Mouse (Mus musculus): ENCODE measurements at regions not wholly inside any gene's neighbourhood (a gene's known extent, or its start where the extent isn't known, plus 50 kb on each side); places are given as distances from the start of the nearest gene placed in this dataset.

DNA sequence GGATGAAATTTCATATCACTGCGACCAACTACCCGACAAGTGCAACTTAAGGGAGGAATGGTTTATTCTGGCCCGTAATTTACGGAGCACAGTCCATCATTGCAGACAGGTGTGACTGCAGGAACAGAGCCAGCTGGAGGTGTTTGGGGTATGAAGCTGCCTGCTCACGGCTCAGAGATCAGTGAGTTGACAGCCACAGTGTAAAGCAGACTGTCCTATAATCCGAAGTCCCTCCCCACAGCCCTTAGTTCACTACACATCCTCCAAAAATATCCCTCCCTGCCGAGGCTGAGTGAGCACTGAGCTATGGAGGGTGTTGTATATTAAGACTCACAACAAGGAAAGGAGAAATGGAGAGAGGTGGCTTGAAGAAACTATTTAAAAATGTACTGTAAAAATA is 88.0 kb upstream of the Ednrb start:
- DNase-seq (ENCODE audit: low read depth), result no peak

DNA sequence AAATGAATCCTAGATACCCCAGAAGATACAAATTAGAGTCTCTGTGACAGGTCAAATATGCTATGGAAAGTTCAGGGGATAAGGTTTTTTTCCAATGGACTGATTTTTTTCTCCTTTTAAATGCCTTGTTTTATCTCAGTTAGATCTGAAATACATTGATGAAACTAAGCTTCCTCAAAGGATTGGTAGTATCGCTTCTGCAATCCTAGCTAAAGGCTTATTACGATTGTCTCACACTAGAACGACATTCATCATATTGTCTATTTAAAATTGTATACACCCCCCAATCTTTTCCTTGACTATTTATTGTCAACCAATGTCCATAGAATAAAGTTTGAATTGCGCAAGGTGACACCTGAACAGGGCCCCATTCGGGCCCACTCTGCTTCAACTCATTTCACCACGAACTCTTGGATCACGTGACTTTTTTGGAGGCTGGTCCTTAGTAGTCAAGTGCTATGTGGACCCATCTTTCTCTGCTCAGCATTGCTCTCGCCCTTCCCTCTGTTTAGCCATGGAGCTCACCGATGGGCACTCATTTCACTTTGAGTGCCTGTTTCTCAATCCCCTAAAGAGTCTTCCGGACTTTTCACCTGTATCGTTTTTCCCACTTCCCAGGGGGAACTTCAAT is 85.6 kb upstream of the Ednrb start:
- no peak for DNase-seq (ENCODE audit: low read depth)

DNA sequence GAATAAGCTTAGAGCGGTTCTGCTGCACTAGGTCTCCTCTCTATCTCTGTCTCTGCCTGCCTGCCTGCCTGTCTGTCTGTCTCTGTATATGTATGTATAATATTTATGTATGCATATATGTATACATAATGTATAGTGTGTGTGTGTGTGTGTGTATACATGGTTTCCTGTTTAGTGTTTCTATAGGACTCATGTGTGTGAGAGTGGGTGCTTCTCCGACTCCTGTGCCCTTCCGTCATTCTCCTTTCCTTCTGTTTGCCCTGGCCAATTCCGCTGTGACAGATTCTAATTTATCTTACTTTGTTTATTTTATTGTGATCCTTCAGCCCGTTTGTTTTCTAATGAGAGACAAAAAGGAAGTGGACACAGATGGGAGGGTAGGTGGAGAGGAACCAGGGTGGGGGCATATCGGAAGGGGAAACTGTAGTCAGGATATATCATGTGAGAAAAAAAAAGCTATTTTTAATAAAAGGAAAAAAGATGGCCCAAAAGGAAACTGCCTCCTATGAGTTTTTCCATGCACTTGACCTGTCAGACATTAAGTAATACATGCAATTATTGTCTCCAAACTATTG is 85.0 kb upstream of the Ednrb start:
- no peak for DNase-seq (ENCODE audit: low read depth)

DNA sequence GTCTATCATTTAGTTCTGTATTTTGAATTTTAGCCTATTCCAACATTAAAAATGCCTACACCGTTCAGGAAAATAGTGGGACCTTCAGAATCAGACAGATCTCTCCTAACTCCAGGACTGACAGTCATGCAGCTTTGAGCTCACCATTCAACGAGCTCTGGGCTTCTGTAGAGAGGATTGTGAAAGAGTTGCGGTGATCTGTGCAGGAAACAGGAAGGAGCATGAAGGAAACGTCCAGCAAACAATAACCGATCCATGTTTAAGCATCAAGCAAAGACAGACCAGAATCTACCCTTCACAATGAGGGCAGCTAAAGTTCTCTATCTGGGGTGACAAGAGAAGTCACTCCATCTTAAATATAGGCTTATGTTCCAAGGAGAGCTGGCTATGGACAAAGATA is 76.0 kb upstream of the Ednrb start:
- DNase-seq (ENCODE audit: low read depth), result no peak

DNA sequence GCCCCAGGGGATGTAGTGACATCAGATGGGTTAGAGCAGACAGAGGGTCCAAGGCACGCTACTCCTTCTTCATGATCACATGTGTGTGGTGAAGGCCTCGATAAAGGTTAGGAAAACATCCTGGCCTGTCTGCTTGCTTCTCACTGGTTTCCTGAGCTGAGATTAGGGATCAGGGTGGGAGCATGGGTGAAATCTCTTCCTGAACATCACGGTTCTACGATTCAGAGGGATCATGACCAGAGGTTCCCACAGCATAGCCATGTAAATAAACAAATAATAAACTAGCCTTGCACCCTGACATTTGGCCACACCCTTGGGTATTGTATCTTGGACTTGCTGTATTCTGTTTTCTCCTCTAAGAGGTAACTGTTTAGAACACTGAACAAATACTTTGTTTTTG is 75.2 kb upstream of the Ednrb start:
- DNase-seq (ENCODE audit: low read depth), result no peak

DNA sequence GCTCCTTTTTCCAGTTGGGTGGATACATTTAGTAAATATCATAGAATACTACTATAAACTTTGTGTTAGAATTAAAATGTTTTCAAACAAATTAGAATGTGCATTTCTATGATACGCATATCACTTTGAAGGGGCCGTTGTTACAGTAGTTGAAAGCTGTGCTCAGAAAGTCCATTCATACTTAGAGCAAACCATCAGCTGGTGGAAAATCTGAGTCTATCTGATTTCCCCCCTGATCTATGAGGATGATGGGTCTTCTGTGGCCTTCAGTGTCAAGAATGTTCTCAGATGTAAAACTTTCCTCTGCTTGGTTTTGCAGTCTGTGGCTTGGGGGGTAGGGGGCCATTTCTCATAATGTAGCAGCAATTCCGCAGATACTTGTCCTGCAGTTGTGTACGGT is 69.3 kb upstream of the Ednrb start:
- no peak for DNase-seq (ENCODE audit: low read depth)

DNA sequence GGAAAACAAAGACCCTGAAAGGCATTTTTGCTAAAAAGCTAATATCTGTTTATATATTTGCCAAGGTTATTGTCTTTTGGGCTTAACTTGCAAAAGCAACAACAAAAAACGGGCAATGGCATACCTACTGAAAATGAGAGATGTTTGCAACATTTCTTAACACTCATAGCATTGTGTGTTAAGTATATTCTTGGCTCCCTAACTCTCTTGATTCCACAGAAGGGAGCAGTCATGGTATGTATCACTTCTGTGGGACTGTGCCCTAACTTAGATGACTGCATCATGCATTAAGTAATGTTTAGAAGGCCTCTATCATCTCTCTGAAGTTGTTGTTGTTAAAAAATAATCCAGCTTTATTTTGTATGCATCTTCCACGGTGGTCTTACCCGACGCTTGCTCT is 67.5 kb upstream of the Ednrb start:
- DNase-seq (ENCODE audit: low read depth), result no peak

DNA sequence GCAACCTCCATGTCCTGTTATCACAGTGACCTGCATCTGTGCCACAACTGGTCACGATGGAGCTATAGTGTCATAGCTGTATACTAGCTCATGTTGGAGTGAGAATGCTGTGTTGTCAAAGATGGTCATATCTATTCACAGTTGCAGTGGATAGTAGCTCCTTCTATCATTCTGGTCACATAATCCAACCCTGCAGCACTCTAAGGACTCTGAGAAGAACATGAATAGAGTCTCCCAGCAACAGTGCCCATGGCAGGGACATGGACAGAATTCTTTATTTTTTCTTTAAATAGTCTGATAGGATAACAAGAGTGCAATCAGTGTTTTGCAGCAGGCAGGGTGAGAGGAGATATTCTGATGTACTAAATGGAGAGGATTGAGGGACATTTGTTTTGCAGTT is 67.1 kb upstream of the Ednrb start:
- no peak for DNase-seq (ENCODE audit: low read depth)

DNA sequence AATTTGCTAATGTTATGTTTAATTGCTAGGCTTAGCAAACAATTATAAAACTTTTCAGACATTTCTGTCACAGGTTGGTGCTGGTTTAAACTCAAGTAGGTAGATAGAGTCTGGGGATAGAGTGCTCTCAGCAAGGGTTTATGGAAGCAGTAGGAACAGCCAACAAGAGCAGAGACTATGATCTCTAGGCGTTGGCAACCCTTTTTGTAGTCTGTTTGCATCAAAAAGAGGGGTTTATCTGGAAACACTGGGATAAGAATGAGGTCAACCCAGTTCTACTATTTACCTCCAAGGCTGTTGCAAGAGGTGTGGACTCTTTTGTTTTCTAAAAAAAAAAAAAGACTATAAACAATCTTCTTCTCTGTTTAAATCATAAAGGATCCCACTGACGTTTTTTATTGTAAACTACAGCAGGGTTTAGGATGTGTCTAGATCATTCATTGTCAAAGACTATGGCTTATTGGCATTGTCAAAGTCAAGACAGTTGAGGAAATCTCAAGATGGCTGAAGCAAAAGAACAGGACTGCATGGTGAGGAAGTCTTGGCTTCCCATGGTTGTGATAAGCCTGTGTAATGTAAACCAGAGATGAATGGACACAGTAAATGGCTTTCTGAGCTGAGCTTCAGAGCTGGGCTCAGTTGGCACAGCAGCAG is 62.3 kb upstream of the Ednrb start:
- DNase-seq (ENCODE audit: low read depth), result no peak

DNA sequence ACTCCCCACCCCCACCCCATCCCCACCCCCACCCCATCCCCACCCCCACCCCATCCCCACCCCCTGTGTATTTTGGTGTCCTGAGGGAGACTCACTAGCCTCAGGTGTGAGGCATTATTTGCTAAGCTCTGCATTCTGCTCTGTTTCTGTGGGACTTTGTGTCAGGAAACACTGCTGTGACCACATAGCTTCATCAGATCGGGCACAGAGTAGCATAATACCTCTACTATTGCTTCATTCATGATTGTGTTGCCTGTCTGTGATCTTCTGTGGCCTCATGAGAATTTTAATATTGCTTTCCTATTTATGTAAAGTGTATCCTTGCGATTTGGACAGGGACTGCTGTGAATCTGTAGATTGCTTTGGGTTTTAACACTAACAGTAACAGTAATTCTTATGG is 56.6 kb upstream of the Ednrb start:
- no peak for DNase-seq (ENCODE audit: low read depth)

DNA sequence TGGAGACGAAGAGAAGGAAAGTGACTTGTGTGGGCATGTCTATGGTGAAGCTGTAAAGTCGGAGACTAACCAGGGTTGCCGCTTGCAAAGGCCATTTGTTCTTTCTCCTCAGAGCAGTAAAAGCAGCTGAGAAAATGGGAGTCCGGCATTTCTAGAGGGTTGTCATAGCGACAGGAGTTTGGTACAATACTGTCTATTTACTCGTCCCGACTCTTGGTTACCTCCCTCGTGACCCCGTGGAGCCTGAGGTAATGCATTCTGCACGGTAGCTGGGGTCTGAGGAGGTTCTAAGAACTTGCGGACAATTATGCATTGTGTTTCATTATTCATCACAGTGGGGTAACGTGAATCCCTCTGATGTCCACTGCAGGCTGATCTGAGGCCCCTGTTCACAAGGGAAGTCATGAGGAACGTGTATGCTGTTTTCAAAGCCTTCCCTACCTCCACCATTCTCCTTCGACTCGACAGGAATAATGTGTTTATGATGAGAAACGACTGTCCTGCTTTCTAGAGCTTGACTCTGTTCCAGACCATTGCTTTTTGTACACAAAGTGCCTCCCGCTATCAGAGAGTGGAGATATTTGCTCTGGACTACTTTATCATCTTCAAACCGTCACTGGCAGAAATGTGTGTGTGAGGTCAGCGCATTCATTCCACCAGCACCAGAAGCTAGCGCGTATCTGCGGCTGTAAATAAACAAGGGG is 55.1 kb upstream of the Ednrb start:
- DNase-seq (ENCODE audit: low read depth), result no peak

DNA sequence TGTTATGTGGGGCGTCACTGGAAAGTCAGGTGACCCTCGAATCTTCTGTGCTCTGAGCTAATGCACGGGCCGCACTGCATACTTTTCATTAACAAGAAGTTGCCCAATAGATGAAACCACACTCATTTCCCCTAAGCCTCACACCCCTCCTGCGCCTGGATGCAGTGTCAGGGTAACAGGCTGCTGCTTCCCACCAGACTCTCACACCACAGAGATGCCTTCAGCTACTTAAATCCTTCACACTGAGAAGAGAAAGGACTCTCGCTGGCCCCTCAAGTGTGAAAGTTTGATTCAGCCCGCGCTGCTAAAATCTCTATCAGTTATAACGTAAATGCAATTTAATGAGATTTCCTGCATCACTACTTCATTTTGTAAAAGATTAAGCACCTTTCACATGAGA is 54.5 kb upstream of the Ednrb start:
- no peak for DNase-seq (ENCODE audit: low read depth)

DNA sequence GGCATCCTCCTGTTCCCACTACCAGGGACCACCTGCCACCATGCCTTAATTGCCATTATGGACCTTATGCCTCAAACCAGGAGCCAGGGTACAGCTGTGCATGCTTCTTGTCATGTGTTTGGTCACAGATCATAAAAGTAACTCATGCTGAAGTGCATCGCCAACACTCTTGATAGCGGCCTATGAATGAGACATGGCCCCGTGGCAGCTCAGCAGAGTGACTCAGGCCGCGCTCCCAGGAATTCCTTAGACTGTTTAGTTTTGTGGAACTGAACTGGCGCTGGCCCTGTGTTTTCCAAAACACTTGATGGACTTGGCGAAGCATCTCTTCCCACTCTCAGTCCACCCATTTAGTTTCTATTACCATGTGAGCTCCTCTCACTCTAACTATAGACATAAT is 51.1 kb upstream of the Ednrb start:
- no peak for DNase-seq (ENCODE audit: low read depth)
